Mouse (Mus musculus): ENCODE data around the gene Fastkd5. TPM values are rescaled to one million over a fixed set of nuclear protein-coding genes. Genes with fewer than 3 reads are reported as not detected.
"Not testable (repeated sequence)": the region's sequence is repeated elsewhere in the genome, so short reads cannot be mapped to it uniquely, and the experiment has no call there.

Gene Fastkd5
- polyA plus RNA-seq, 1 experiment from 2014 or later, result 13.4 TPM

DNA sequence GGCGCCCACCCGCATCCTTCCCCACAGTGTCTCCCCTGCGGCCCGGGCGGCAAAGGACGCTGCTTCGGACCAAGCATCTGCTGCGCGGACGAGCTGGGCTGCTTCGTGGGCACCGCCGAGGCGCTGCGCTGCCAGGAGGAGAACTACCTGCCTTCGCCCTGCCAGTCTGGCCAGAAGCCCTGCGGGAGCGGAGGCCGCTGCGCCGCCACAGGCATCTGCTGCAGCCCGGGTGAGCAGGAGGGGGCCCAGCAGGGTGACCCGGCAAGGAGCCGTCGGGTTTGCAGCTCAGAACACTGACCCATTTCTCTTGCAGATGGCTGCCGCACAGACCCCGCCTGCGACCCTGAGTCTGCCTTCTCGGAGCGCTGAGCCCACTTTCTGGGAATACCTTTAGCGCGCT is 53.3 kb downstream of the Fastkd5 start:
- 3% methylated on average over 32 of the region's 32 CpGs for WGBS
- not testable (repeated sequence) for H3K9me3 ChIP-seq (replicated peaks); ATAC-seq (ENCODE audit: insufficient number of reproducible peaks, low FRiP score, low TSS enrichment, low read depth); H3K27ac ChIP-seq (replicated peaks); H3K36me3 ChIP-seq; H3K9ac ChIP-seq
- Histone ChIP-seq H3K4me1 (peaks cover 32% of the 10 kb centered on the region), H3K27me3 (peaks cover 70% of the 10 kb centered on the region), H3K4me3 (replicated peaks) (peak overlapping the region; percentile 29), H3K4me2 (replicated peaks) (peak overlapping the region; percentile 56)

DNA sequence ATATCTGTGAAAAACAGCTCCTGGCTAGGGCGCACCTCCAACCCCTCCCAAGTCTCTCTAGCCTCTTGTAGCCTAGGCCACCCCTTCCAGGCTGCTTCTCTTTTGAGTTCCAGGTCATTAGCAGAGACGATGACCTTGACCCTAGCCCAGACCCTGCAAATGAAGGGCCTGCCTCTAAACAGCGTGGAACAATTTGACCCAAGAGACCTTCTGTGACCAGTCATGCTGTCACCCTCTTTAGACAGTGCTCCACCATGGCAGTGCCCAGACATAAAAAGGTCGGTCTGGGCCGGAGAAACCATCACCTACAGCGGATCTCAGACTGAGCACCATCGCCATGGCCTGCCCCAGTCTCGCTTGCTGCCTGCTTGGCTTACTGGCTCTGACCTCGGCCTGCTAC is 54.0 kb downstream of the Fastkd5 start, which contains the start of gene Oxt:
Oxt (plus strand) TSS at position 301 of the 400 bp plus-strand sequence.
- no peak for ATAC-seq (ENCODE audit: insufficient number of reproducible peaks, low FRiP score, low TSS enrichment, low read depth)
- Histone ChIP-seq H3K9me3 (replicated peaks) (no peaks in the 10 kb centered on the region), H3K27me3 (peaks cover 63% of the 10 kb centered on the region), H3K4me3 (replicated peaks) (peak within 1 kb of the TSS; percentile 29), H3K4me1 (peaks cover 27% of the 10 kb centered on the region), H3K9ac (no peak within 1 kb of the TSS), H3K27ac (replicated peaks) (no peak within 1 kb of the TSS), H3K36me3 (no peaks in the 10 kb centered on the region), H3K4me2 (replicated peaks) (peak within 1 kb of the TSS; percentile 56)
- WGBS, result 47% methylated on average over 9 of the region's 9 CpGs

DNA sequence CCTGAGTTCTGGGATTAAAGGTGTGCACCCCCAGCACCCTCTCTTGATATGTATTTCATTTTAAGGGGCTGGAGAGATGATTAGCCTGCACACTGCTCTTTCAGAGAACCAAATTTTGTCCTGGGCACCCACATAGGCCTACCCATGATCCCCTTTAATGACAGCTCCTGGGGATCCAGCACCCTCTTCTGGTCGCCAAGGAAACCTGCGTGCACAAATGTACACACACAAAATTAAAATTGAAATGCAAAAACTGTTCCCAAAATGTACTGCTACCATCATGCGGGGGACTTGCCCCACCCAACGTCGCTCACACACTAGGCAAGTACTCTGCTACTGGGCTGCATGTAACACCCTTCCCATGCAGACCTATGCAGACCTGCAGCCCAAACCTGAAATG is 54.9 kb downstream of the Fastkd5 start:
- H3K9ac ChIP-seq, result no peak overlapping the region
- H3K9me3 ChIP-seq (replicated peaks), result no peaks in the 10 kb centered on the region
- no peak overlapping the region for H3K4me3 ChIP-seq (replicated peaks)
- no peak overlapping the region for H3K4me2 ChIP-seq (replicated peaks)
- H3K27me3 ChIP-seq, result peaks cover 54% of the 10 kb centered on the region
- H3K4me1 ChIP-seq, result peaks cover 19% of the 10 kb centered on the region
- ATAC-seq (ENCODE audit: insufficient number of reproducible peaks, low FRiP score, low TSS enrichment, low read depth), result no peak
- WGBS, result 81% methylated on average over 5 of the region's 5 CpGs
- no peak overlapping the region for H3K27ac ChIP-seq (replicated peaks)
- H3K36me3 ChIP-seq, result no peaks in the 10 kb centered on the region

DNA sequence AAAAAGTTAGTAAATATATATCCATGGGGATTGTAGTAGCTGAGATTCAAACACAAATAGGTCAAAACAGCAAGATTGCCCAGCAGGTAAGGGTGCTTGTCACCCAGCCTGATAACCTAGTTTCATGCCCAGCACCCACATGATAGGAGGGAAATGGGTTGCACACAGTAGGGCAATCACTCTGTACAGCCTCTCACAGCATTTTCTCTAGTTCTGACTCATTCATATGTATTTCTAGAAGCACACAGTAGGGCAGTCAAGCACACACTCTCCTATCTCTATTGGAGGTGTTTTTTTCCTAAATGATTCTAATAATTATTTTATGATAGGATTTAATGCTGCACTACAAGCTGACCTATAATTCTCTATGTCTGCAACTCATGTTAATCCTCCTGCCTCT is 59.9 kb downstream of the Fastkd5 start:
- peaks cover 4% of the 10 kb centered on the region for H3K4me1 ChIP-seq
- no peak overlapping the region for H3K4me3 ChIP-seq (replicated peaks)
- H3K4me2 ChIP-seq (replicated peaks), result no peak overlapping the region
- peaks cover 16% of the 10 kb centered on the region for H3K36me3 ChIP-seq
- H3K27ac ChIP-seq (replicated peaks), result no peak overlapping the region
- no peak for ATAC-seq (ENCODE audit: insufficient number of reproducible peaks, low FRiP score, low TSS enrichment, low read depth)
- H3K27me3 ChIP-seq, result peaks cover 4% of the 10 kb centered on the region
- H3K9me3 ChIP-seq (replicated peaks), result no peaks in the 10 kb centered on the region
- no peak overlapping the region for H3K9ac ChIP-seq

DNA sequence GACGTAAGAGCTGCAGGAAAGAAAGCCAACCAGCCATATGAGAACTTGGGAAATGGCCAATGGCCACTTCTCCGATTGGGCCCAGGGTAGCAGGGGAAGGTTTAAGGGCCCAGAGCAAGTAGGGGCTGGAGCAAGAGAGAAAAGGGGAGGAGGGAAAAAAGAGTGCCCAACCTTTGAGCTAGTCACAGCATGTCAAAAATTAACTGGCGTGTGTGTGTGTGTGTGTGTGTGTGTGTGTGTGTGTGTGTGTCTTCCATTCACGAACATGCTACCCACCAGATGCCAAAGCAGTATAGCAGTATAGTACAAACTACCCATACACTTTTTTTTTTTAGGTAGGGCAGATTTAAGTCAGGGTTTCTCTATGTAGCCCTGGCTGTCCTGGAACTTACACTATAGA is 60.9 kb downstream of the Fastkd5 start:
- peaks cover 17% of the 10 kb centered on the region for H3K36me3 ChIP-seq
- WGBS, result 69% methylated on average over 4 of the region's 4 CpGs
- peaks cover 13% of the 10 kb centered on the region for H3K4me1 ChIP-seq
- H3K4me3 ChIP-seq (replicated peaks), result no peak overlapping the region
- H3K27me3 ChIP-seq, result 0 out of 2 replicates have a peak, but pooled peaks cover under 1% of the 10 kb centered on the region
- ATAC-seq (ENCODE audit: insufficient number of reproducible peaks, low FRiP score, low TSS enrichment, low read depth), result no peak
- no peak overlapping the region for H3K9ac ChIP-seq
- no peaks in the 10 kb centered on the region for H3K9me3 ChIP-seq (replicated peaks)
- H3K27ac ChIP-seq (replicated peaks), result no peak overlapping the region
- no peak overlapping the region for H3K4me2 ChIP-seq (replicated peaks)

DNA sequence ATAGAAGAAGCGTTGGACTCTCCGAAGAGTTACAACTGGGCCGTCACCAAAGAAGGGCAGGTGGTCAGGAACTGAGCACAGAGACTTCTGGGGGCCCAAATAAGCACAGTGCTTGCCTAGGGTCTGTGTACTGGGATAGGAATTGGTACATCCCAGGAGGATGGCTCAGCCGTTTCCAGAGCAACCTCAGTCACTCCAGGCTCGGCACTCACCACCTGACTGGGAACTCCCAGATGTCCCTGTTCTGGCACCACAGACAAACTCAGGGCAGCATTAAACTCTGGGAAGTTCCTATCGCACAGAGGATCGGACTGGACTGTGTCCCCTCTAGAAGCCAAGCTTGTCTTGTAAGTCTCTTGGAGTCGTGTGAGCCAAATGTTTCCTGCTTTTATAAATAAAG is 64.8 kb downstream of the Fastkd5 start:
- Histone ChIP-seq H3K36me3 (peaks cover 17% of the 10 kb centered on the region), H3K9me3 (replicated peaks) (no peaks in the 10 kb centered on the region), H3K27ac (replicated peaks) (no peak overlapping the region), H3K27me3 (no peaks in the 10 kb centered on the region), H3K4me2 (replicated peaks) (peak overlapping the region; percentile 85), H3K4me3 (replicated peaks) (peak overlapping the region; percentile 82), H3K9ac (no peak overlapping the region), H3K4me1 (peaks cover 20% of the 10 kb centered on the region)
- 80% methylated on average over 8 of the region's 8 CpGs for whole genome bisulfite sequencing
- ATAC-seq (ENCODE audit: insufficient number of reproducible peaks, low FRiP score, low TSS enrichment, low read depth), result no peak

DNA sequence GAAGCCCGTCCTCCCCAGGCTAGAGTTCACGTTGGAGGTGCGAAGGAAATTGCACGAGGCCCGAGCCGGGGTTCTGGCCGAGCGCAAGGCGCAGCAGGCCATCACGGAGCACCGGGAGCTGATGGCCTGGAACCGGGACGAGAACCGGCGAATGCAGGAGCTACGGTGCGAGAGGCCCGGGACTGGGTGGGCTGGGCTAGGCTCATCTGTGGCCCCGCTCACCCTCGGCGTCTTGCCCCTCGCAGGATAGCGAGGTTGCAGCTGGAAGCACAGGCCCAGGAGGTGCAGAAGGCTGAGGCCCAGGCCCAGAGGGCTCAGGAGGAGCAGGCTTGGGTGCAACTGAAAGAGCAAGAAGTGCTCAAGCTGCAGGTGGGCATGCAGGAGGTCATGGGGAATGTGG is 65.8 kb downstream of the Fastkd5 start:
- Histone ChIP-seq H3K4me2 (replicated peaks) (peak overlapping the region; percentile 85), H3K27ac (replicated peaks) (0 out of 2 replicates have a peak overlapping the region, but pooled peaks have one; percentile 9), H3K9me3 (replicated peaks) (no peaks in the 10 kb centered on the region), H3K36me3 (peaks cover 17% of the 10 kb centered on the region), H3K9ac (peak overlapping the region; percentile 86), H3K4me3 (replicated peaks) (peak overlapping the region; percentile 82), H3K27me3 (no peaks in the 10 kb centered on the region), H3K4me1 (peaks cover 20% of the 10 kb centered on the region)
- peak; percentile 6; the same call in 1 of the 2 replicates for ATAC-seq (ENCODE audit: insufficient number of reproducible peaks, low FRiP score, low TSS enrichment, low read depth)
- WGBS, result under 1% methylated on average over 23 of the region's 23 CpGs

Other genes with a start within 250 kb of the Fastkd5 start
- 123 and 141 TPM in 2 replicates for gene Cpxm1, start 232.5 kb downstream of the Fastkd5 start, polyA plus RNA-seq (2015; fragmentation: Nextera tagmentation; extraction: Ambion mirVana)
- gene Gm28372, start 224.8 kb downstream of the Fastkd5 start, polyA plus RNA-seq (2015; fragmentation: Nextera tagmentation; extraction: Ambion mirVana), result not detected in 2 replicates
- gene 1700020A23Rik, start 224.8 kb downstream of the Fastkd5 start, polyA plus RNA-seq (2015; fragmentation: Nextera tagmentation; extraction: Ambion mirVana), result 0.24 TPM in 1 of 2 replicates, not detected in the other
- gene Tmem239, start 223.5 kb downstream of the Fastkd5 start, polyA plus RNA-seq (2015; fragmentation: Nextera tagmentation; extraction: Ambion mirVana), result not detected in 2 replicates
- 84.4 and 103 TPM in 2 replicates for gene Vps16, start 205.7 kb downstream of the Fastkd5 start, polyA plus RNA-seq (2015; fragmentation: Nextera tagmentation; extraction: Ambion mirVana)
- gene Pced1a, start 205.3 kb downstream of the Fastkd5 start, polyA plus RNA-seq (2015; fragmentation: Nextera tagmentation; extraction: Ambion mirVana), result 19.5 and 20.0 TPM in 2 replicates
- gene Ptpra, start 179.7 kb downstream of the Fastkd5 start, polyA plus RNA-seq (2015; fragmentation: Nextera tagmentation; extraction: Ambion mirVana), result 108 TPM in 2 replicates
- gene Mrps26, start 66.3 kb downstream of the Fastkd5 start, polyA plus RNA-seq (2015; fragmentation: Nextera tagmentation; extraction: Ambion mirVana), result 98.9 and 102 TPM in 2 replicates
- not detected in 2 replicates for gene Oxt, start 53.9 kb downstream of the Fastkd5 start, polyA plus RNA-seq (2015; fragmentation: Nextera tagmentation; extraction: Ambion mirVana)
- 0.53 TPM in 1 of 2 replicates, not detected in the other for gene Avp, start 47.5 kb downstream of the Fastkd5 start, polyA plus RNA-seq (2015; fragmentation: Nextera tagmentation; extraction: Ambion mirVana)
- gene Ubox5, start within 50 bp of the Fastkd5 start, polyA plus RNA-seq (2015; fragmentation: Nextera tagmentation; extraction: Ambion mirVana), result 11.8 TPM in 2 replicates
- gene Lzts3, start 12.8 kb upstream of the Fastkd5 start, polyA plus RNA-seq (2015; fragmentation: Nextera tagmentation; extraction: Ambion mirVana), result 6.1 and 6.7 TPM in 2 replicates
- gene Ddrgk1, start 34.6 kb upstream of the Fastkd5 start, polyA plus RNA-seq (2015; fragmentation: Nextera tagmentation; extraction: Ambion mirVana), result 76.8 and 77.8 TPM in 2 replicates
- gene Itpa, start 37.6 kb upstream of the Fastkd5 start, polyA plus RNA-seq (2015; fragmentation: Nextera tagmentation; extraction: Ambion mirVana), result 96.6 and 101 TPM in 2 replicates
- 4.7 and 5.4 TPM in 2 replicates for gene Slc4a11, start 67.5 kb upstream of the Fastkd5 start, polyA plus RNA-seq (2015; fragmentation: Nextera tagmentation; extraction: Ambion mirVana)

Measured in embryonic facial prominence, embryonic 15.5 days (tissue).